Mouse (Mus musculus): ENCODE measurements around the gene 2300009A05Rik.

The 2300009A05Rik gene

GRCm38 (mm10) chr9:63348146-63348545 lies 50.9 kb downstream of the 2300009A05Rik start:
- no peak for DNase-seq (ENCODE audit: low spot score in 2 of 2)

- no peak for DNase-seq (ENCODE audit: low spot score in 2 of 2)
Observed at GRCm38 (mm10) chr9:63346029-63346428, 53.0 kb downstream of the 2300009A05Rik start.

All from spleen, postnatal 36 days (tissue).